Mouse (Mus musculus) frontal cortex, postnatal 14 days (tissue): ENCODE results near the gene Abca13.
"Not testable (repeated sequence)": the region's sequence is repeated elsewhere in the genome, so short reads cannot be mapped to it uniquely, and the experiment has no call there.

Experiments
- DNase-seq, 2 experiments: peaks; one replicate each; pipeline ENCODE4 v3.0.0; 2022; ENCODE audit warnings: low spot score in 2 of 2

Abca13 gene

GRCm38 (mm10) chr11:9191555-9192131 is at the start of gene Abca13:
TSS of gene Abca13 (plus strand) at chr11:9191942.
- DNase-seq, result no peak

- no peak for DNase-seq
Measured at GRCm38 (mm10) chr11:9145113-9145512, 46.6 kb upstream of the Abca13 start.

- DNase-seq, result no peak
Measured at GRCm38 (mm10) chr11:9146115-9146514, 45.6 kb upstream of the Abca13 start.

- no peak for DNase-seq
Measured at GRCm38 (mm10) chr11:9146683-9147082, 45.1 kb upstream of the Abca13 start.

GRCm38 (mm10) chr11:9148206-9148605 is 43.5 kb upstream of the Abca13 start:
- no peak for DNase-seq

- DNase-seq, result not testable (repeated sequence)
Measured at GRCm38 (mm10) chr11:9150403-9150802, 41.3 kb upstream of the Abca13 start.

- DNase-seq, result no peak
Measured at GRCm38 (mm10) chr11:9159953-9160352, 31.8 kb upstream of the Abca13 start.

- DNase-seq, result no peak
Measured at GRCm38 (mm10) chr11:9167331-9167730, 24.4 kb upstream of the Abca13 start.

- DNase-seq, result no peak
Measured at GRCm38 (mm10) chr11:9181477-9181876, 10.3 kb upstream of the Abca13 start.

GRCm38 (mm10) chr11:9189471-9189870 is 2.3 kb upstream of the Abca13 start:
- DNase-seq, result not testable (repeated sequence)

GRCm38 (mm10) chr11:9190772-9191554 is 779 bp upstream of the Abca13 start:
- no peak for DNase-seq

GRCm38 (mm10) chr11:9194861-9195260 is 3.1 kb downstream of the Abca13 start:
- DNase-seq, result no peak

- DNase-seq, result no peak
Measured at GRCm38 (mm10) chr11:9199868-9200267, 8.1 kb downstream of the Abca13 start.

- DNase-seq, result no peak
Measured at GRCm38 (mm10) chr11:9210707-9211106, 19.0 kb downstream of the Abca13 start.

GRCm38 (mm10) chr11:9213580-9213979 is 21.8 kb downstream of the Abca13 start:
- DNase-seq, result no peak

GRCm38 (mm10) chr11:9216252-9216651 is 24.5 kb downstream of the Abca13 start:
- no peak for DNase-seq

- DNase-seq, result no peak
Measured at GRCm38 (mm10) chr11:9220501-9220900, 28.8 kb downstream of the Abca13 start.

- no peak for DNase-seq
Measured at GRCm38 (mm10) chr11:9221646-9222045, 29.9 kb downstream of the Abca13 start.

GRCm38 (mm10) chr11:9226399-9226798 is 34.7 kb downstream of the Abca13 start:
- DNase-seq, result no peak

GRCm38 (mm10) chr11:9249627-9250026 is 57.9 kb downstream of the Abca13 start:
- not testable (repeated sequence) for DNase-seq

- DNase-seq, result not testable (repeated sequence)
Measured at GRCm38 (mm10) chr11:9263072-9263471, 71.3 kb downstream of the Abca13 start.

GRCm38 (mm10) chr11:9269090-9269489 is 77.3 kb downstream of the Abca13 start:
- peak in 1 of 2 experiments; percentile 3 for DNase-seq

- no peak for DNase-seq
Measured at GRCm38 (mm10) chr11:9285204-9285603, 93.5 kb downstream of the Abca13 start.
